Mouse (Mus musculus): ENCODE results near the gene Arhgap28. TPM values are rescaled to one million over a fixed set of nuclear protein-coding genes. Genes with fewer than 3 reads are reported as not detected.
A peak's percentile ranks its signal among the peaks of the same experiment; 100 is the strongest.

Gene Arhgap28
- polyA plus RNA-seq, 1 experiment from 2014 or later: 39.7 TPM

GRCm38 (mm10) chr17:67908537-67908936, 95.4 kb downstream of the Arhgap28 start:
- Histone ChIP-seq H3K27me3 (ENCODE audit: control insufficient read depth, insufficient read depth, low read depth, low read length) (no peaks in the 10 kb centered on the region), H3K27ac (ENCODE audit: low read length) (peak overlapping the region; percentile 44; the same call in 1 of the 2 replicates), H3K36me3 (ENCODE audit: control insufficient read depth, insufficient read depth, low read length) (no peaks in the 10 kb centered on the region), H3K9ac (ENCODE audit: low read length) (no peak overlapping the region), H3K4me3 (ENCODE audit: low read length) (no peak overlapping the region), H3K4me1 (replicated peaks; ENCODE audit: control insufficient read depth, insufficient read depth, low read length) (0 out of 2 replicates have a peak, but pooled peaks cover 5% of the 10 kb centered on the region), H3K9me3 (ENCODE audit: control insufficient read depth, low read length) (no peaks in the 10 kb centered on the region), H3K4me2 (ENCODE audit: low read depth, low read length) (no peak overlapping the region)
- 72% methylated on average over 4 of the region's 4 CpGs for WGBS
- no peak for ATAC-seq (ENCODE audit: low read depth)

DNA sequence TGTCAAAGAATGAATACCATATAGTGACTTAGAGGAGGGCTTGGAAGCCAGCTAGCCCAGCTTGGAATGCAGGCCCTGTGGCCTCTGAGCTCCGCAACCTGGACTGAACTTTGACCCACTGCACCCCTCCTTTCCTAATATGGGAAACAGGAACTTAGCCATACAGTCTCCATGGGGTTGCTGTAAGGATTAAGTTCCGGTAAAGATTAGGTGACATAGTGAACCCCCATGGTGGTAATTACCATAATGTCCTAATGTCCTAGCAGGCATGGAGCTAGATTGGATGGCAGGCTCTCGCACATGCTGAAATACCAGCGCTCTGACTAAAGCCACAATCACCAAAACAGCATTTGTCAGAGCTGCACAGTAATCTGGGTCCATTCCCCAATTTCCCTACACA, 95.8 kb downstream of the Arhgap28 start:
- H3K27me3 ChIP-seq (ENCODE audit: control insufficient read depth, insufficient read depth, low read depth, low read length): no peaks in the 10 kb centered on the region
- H3K4me2 ChIP-seq (ENCODE audit: low read depth, low read length): no peak overlapping the region
- no peaks in the 10 kb centered on the region for H3K9me3 ChIP-seq (ENCODE audit: control insufficient read depth, low read length)
- 0 out of 2 replicates have a peak, but pooled peaks cover 5% of the 10 kb centered on the region for H3K4me1 ChIP-seq (replicated peaks; ENCODE audit: control insufficient read depth, insufficient read depth, low read length)
- no peak overlapping the region for H3K9ac ChIP-seq (ENCODE audit: low read length)
- peak; percentile 13; the same call in 1 of the 2 replicates for ATAC-seq (ENCODE audit: low read depth)
- H3K27ac ChIP-seq (ENCODE audit: low read length): peak overlapping the region; percentile 44
- WGBS: 68% methylated on average over 4 of the region's 4 CpGs
- H3K4me3 ChIP-seq (ENCODE audit: low read length): no peak overlapping the region
- H3K36me3 ChIP-seq (ENCODE audit: control insufficient read depth, insufficient read depth, low read length): no peaks in the 10 kb centered on the region

- H3K4me2 ChIP-seq (ENCODE audit: low read depth, low read length): no peak overlapping the region
- WGBS: 65% methylated on average over 10 of the region's 10 CpGs
- H3K27me3 ChIP-seq (ENCODE audit: control insufficient read depth, insufficient read depth, low read depth, low read length): no peaks in the 10 kb centered on the region
- H3K9me3 ChIP-seq (ENCODE audit: control insufficient read depth, low read length): no peaks in the 10 kb centered on the region
- no peak overlapping the region for H3K4me3 ChIP-seq (ENCODE audit: low read length)
- no peak overlapping the region for H3K9ac ChIP-seq (ENCODE audit: low read length)
- H3K36me3 ChIP-seq (ENCODE audit: control insufficient read depth, insufficient read depth, low read length): no peaks in the 10 kb centered on the region
- peak; percentile 59 for ATAC-seq (ENCODE audit: low read depth)
- H3K4me1 ChIP-seq (replicated peaks; ENCODE audit: control insufficient read depth, insufficient read depth, low read length): 0 out of 2 replicates have a peak, but pooled peaks cover 5% of the 10 kb centered on the region
- peak overlapping the region; percentile 23 for H3K27ac ChIP-seq (ENCODE audit: low read length)
These were observed 96.3 kb downstream of the Arhgap28 start for GRCm38 (mm10) chr17:67907532-67908054.

GRCm38 (mm10) chr17:67906236-67906635, 97.7 kb downstream of the Arhgap28 start:
- H3K9ac ChIP-seq (ENCODE audit: low read length): no peak overlapping the region
- ATAC-seq (ENCODE audit: low read depth): no peak
- 67% methylated on average over 3 of the region's 3 CpGs for WGBS

GRCm38 (mm10) chr17:67904315-67904944, 99.5 kb downstream of the Arhgap28 start:
- H3K27me3 ChIP-seq (ENCODE audit: control insufficient read depth, insufficient read depth, low read depth, low read length): no peaks in the 10 kb centered on the region
- no peak overlapping the region for H3K4me3 ChIP-seq (ENCODE audit: low read length)
- H3K27ac ChIP-seq (ENCODE audit: low read length): no peak overlapping the region
- WGBS: 80% methylated on average over 14 of the region's 14 CpGs
- H3K9me3 ChIP-seq (ENCODE audit: control insufficient read depth, low read length): no peaks in the 10 kb centered on the region
- ATAC-seq (ENCODE audit: low read depth): no peak
- peaks cover 3% of the 10 kb centered on the region; the same call in 1 of the 2 replicates for H3K36me3 ChIP-seq (ENCODE audit: control insufficient read depth, insufficient read depth, low read length)
- H3K9ac ChIP-seq (ENCODE audit: low read length): no peak overlapping the region
- no peak overlapping the region for H3K4me2 ChIP-seq (ENCODE audit: low read depth, low read length)
- 0 out of 2 replicates have a peak, but pooled peaks cover 5% of the 10 kb centered on the region for H3K4me1 ChIP-seq (replicated peaks; ENCODE audit: control insufficient read depth, insufficient read depth, low read length)

More at GRCm38 (mm10) chr17:67906236-67906635, 97.7 kb downstream of the Arhgap28 start:
- no peaks in the 10 kb centered on the region for H3K27me3 ChIP-seq (ENCODE audit: control insufficient read depth, insufficient read depth, low read depth, low read length)
- H3K4me3 ChIP-seq (ENCODE audit: low read length): no peak overlapping the region
- H3K9me3 ChIP-seq (ENCODE audit: control insufficient read depth, low read length): no peaks in the 10 kb centered on the region
- H3K4me2 ChIP-seq (ENCODE audit: low read depth, low read length): no peak overlapping the region
- H3K4me1 ChIP-seq (replicated peaks; ENCODE audit: control insufficient read depth, insufficient read depth, low read length): 0 out of 2 replicates have a peak, but pooled peaks cover 5% of the 10 kb centered on the region
- H3K27ac ChIP-seq (ENCODE audit: low read length): no peak overlapping the region
- H3K36me3 ChIP-seq (ENCODE audit: control insufficient read depth, insufficient read depth, low read length): no peaks in the 10 kb centered on the region

DNA sequence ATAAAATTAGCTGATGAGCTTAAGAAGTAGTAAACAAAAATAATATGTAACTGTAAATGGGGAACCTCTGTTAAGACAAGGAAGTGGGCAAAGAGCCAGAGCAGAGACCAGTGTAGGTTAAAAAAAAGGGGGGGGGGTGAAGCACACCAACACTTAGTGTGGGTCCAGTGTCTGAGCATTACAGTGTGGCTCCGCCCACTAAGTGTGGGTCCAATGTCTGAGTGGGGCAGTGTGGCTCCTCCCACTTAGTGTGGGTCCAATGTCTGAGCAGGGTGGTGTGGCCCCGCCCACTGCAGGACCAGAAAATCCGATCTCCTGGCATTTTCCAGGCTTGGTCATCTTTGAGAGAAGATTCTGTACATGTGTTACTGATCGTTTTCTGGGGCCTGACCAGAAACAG, 101.1 kb downstream of the Arhgap28 start:
- H3K9ac ChIP-seq (ENCODE audit: low read length): no peak overlapping the region
- WGBS: 79% methylated on average over 4 of the region's 4 CpGs
- H3K36me3 ChIP-seq (ENCODE audit: control insufficient read depth, insufficient read depth, low read length): peaks cover 6% of the 10 kb centered on the region; the same call in 1 of the 2 replicates
- H3K27ac ChIP-seq (ENCODE audit: low read length): no peak overlapping the region
- H3K4me1 ChIP-seq (replicated peaks; ENCODE audit: control insufficient read depth, insufficient read depth, low read length): 0 out of 2 replicates have a peak, but pooled peaks cover 5% of the 10 kb centered on the region
- no peaks in the 10 kb centered on the region for H3K27me3 ChIP-seq (ENCODE audit: control insufficient read depth, insufficient read depth, low read depth, low read length)
- no peak overlapping the region for H3K4me2 ChIP-seq (ENCODE audit: low read depth, low read length)
- no peaks in the 10 kb centered on the region for H3K9me3 ChIP-seq (ENCODE audit: control insufficient read depth, low read length)
- H3K4me3 ChIP-seq (ENCODE audit: low read length): no peak overlapping the region
- ATAC-seq (ENCODE audit: low read depth): no peak

- Histone ChIP-seq H3K9me3 (ENCODE audit: control insufficient read depth, low read length) (no peaks in the 10 kb centered on the region), H3K4me2 (ENCODE audit: low read depth, low read length) (no peak overlapping the region), H3K4me3 (ENCODE audit: low read length) (no peak overlapping the region), H3K9ac (ENCODE audit: low read length) (no peak overlapping the region), H3K27ac (ENCODE audit: low read length) (no peak overlapping the region), H3K27me3 (ENCODE audit: control insufficient read depth, insufficient read depth, low read depth, low read length) (no peaks in the 10 kb centered on the region), H3K36me3 (ENCODE audit: control insufficient read depth, insufficient read depth, low read length) (peaks cover 6% of the 10 kb centered on the region; the same call in 1 of the 2 replicates), H3K4me1 (replicated peaks; ENCODE audit: control insufficient read depth, insufficient read depth, low read length) (no peaks in the 10 kb centered on the region)
- ATAC-seq (ENCODE audit: low read depth): 0 out of 2 replicates have a peak, but pooled peaks have one; percentile 34
- 75% methylated on average over 11 of the region's 11 CpGs for WGBS
These were observed 102.8 kb downstream of the Arhgap28 start for GRCm38 (mm10) chr17:67901161-67901560.

DNA sequence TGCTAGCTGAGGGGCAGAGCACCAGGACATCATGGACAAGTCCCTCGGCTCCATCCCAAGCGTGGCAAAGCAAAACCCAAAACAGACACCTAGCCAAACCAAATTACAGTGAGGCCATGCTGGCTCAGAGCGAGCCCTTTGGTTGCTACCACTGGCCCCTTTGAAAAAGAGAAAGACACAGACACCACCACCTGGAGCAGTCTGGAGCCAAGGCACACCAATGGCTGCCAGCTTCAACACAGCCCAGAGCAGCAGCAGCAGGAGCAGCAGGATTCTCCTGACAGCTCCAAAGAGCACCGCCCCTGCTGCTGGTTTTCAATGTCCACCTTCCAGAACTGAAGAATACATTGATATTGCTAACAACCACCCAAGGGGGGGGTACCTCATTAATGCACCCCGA, 104.5 kb downstream of the Arhgap28 start:
- 88% methylated on average over 5 of the region's 5 CpGs for WGBS
- no peaks in the 10 kb centered on the region for H3K4me1 ChIP-seq (replicated peaks; ENCODE audit: control insufficient read depth, insufficient read depth, low read length)
- ATAC-seq (ENCODE audit: low read depth): no peak
- H3K27me3 ChIP-seq (ENCODE audit: control insufficient read depth, insufficient read depth, low read depth, low read length): no peaks in the 10 kb centered on the region
- peaks cover 16% of the 10 kb centered on the region; the same call in 1 of the 2 replicates for H3K36me3 ChIP-seq (ENCODE audit: control insufficient read depth, insufficient read depth, low read length)
- no peak overlapping the region for H3K4me2 ChIP-seq (ENCODE audit: low read depth, low read length)
- no peak overlapping the region for H3K9ac ChIP-seq (ENCODE audit: low read length)
- H3K27ac ChIP-seq (ENCODE audit: low read length): no peak overlapping the region
- H3K4me3 ChIP-seq (ENCODE audit: low read length): no peak overlapping the region
- no peaks in the 10 kb centered on the region for H3K9me3 ChIP-seq (ENCODE audit: control insufficient read depth, low read length)

DNA sequence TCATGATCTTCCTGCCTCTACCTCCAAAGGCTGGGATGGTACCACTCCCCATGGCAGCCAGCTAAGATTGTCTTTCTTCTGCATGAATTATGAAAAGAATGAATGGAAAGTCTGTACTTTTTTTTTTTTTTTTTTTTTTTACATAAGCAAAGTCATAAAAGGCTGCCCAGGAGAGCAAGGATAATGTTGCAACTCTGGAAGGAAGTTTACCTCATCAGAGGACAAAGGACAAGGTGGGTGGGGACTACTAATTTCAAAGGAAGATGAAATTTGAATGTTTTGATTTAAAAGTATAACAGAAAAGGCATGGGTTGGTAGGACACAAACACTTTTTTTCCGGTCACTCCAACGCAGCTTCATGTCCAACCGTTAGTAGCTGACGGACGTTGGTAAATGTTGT, 107.5 kb downstream of the Arhgap28 start:
- Histone ChIP-seq H3K4me1 (replicated peaks; ENCODE audit: control insufficient read depth, insufficient read depth, low read length) (no peaks in the 10 kb centered on the region), H3K9me3 (ENCODE audit: control insufficient read depth, low read length) (no peaks in the 10 kb centered on the region), H3K4me3 (ENCODE audit: low read length) (no peak overlapping the region), H3K36me3 (ENCODE audit: control insufficient read depth, insufficient read depth, low read length) (peaks cover 18% of the 10 kb centered on the region), H3K9ac (ENCODE audit: low read length) (no peak overlapping the region), H3K4me2 (ENCODE audit: low read depth, low read length) (no peak overlapping the region), H3K27me3 (ENCODE audit: control insufficient read depth, insufficient read depth, low read depth, low read length) (no peaks in the 10 kb centered on the region), H3K27ac (ENCODE audit: low read length) (no peak overlapping the region)
- ATAC-seq (ENCODE audit: low read depth): no peak
- WGBS: 70% methylated on average over 5 of the region's 5 CpGs

All from lung, embryonic 16.5 days (tissue).